In genomic region chr10:26078521-26079142, GRCm38 (mm10) we compare ENCODE assay signal across 9 mouse cellular contexts. TPM values are rescaled to one million over a fixed set of nuclear protein-coding genes. Genes with fewer than 3 reads are reported as not detected.
DNase-seq lines count a peak whose midpoint lies in the region; ATAC-seq and TF ChIP-seq lines count a peak whose summit lies in the region.
"Had no signal": no experiment of that assay in that cellular context is flagged by ENCODE, and none has a peak within 500 bp of the region (broad histone marks: within the 10 kb centered on the region; RNA-seq: fewer than 3 reads in every experiment).

Gene Tmem200a, minus strand, starts transcription at chr10:26079052.

- peak within 1 kb of the TSS; percentile 36 for H3K4me3 ChIP-seq in C2C12 (ENCODE audit: insufficient read depth, poor library complexity, severe bottlenecking)
- H3K4me3 ChIP-seq in forebrain, embryonic 11.5 days (ENCODE audit: low read depth, low read length): peak within 1 kb of the TSS; percentile 59
- H3K4me3 ChIP-seq in liver, embryonic 12.5 days: peak within 1 kb of the TSS; percentile 48
- peak within 1 kb of the TSS; percentile 82 for H3K4me3 ChIP-seq in neural tube, embryonic 13.5 days

- TF ChIP-seq CTCF in C2C12 (IDR thresholded peaks at IDR 0.05; ENCODE audit: control insufficient read depth, insufficient read depth, insufficient read length): peak; percentile 75
- peak; percentile 91 for TF ChIP-seq CTCF in brain, embryonic 14.5 days (IDR thresholded peaks at IDR 0.05; ENCODE audit: borderline replicate concordance, extremely low read depth, insufficient read depth, insufficient read length)

- H3ac ChIP-seq in C2C12 (ENCODE audit: control insufficient read depth, insufficient read length, low read depth): peak within 1 kb of the TSS; percentile 62

- H3K9me3 ChIP-seq in forebrain, embryonic 11.5 days (ENCODE audit: control insufficient read depth, low read length): no peaks in the 10 kb centered on the region
- H3K9me3 ChIP-seq in liver, embryonic 12.5 days (replicated peaks): no peaks in the 10 kb centered on the region
- H3K9me3 ChIP-seq in neural tube, embryonic 13.5 days: no peaks in the 10 kb centered on the region

- peak; percentile 97 for DNase-seq in brain, embryonic 14.5 days (ENCODE audit: low read depth)
- DNase-seq in forebrain, embryonic 11.5 days (ENCODE audit: low spot score): peak; percentile 90
- peak; percentile 18 to 32 for DNase-seq in heart, postnatal 10 days
- peak; percentile 15 to 66 for DNase-seq in kidney, postnatal 36 days
- DNase-seq in thymus, postnatal 14 days: peak; percentile 21

- intact Hi-C loops in heart, postnatal 10 days (cut with DNase I): loop anchor here (5.0 kb wide), 1 partner anchor 396 kb away; no protein-coding TSS in a partner anchor

- H3K79me2 ChIP-seq in C2C12 (ENCODE audit: control insufficient read depth, insufficient read depth): no peaks in the 10 kb centered on the region

- peak; percentile 93 for ATAC-seq in forebrain, embryonic 11.5 days (replicated peaks; ENCODE audit: low FRiP score)
- no peak for ATAC-seq in liver, embryonic 12.5 days
- peak; percentile 93 for ATAC-seq in neural tube, embryonic 13.5 days (ENCODE audit: low read depth)

- H3K4me1 ChIP-seq in forebrain, embryonic 11.5 days (replicated peaks; ENCODE audit: control insufficient read depth, insufficient read depth, low read length): no peaks in the 10 kb centered on the region
- H3K4me1 ChIP-seq in liver, embryonic 12.5 days: no peaks in the 10 kb centered on the region
- peaks cover 17% of the 10 kb centered on the region for H3K4me1 ChIP-seq in neural tube, embryonic 13.5 days (replicated peaks)

- H3K27me3 ChIP-seq in C2C12 (ENCODE audit: control insufficient read depth, insufficient read depth, insufficient read length): no peaks in the 10 kb centered on the region
- H3K27me3 ChIP-seq in forebrain, embryonic 11.5 days (ENCODE audit: control insufficient read depth, insufficient read depth, low read length): peaks cover 4% of the 10 kb centered on the region; the same call in 1 of the 2 replicates
- H3K27me3 ChIP-seq in liver, embryonic 12.5 days (replicated peaks): peaks cover 27% of the 10 kb centered on the region
- H3K27me3 ChIP-seq in neural tube, embryonic 13.5 days: no peaks in the 10 kb centered on the region

- H3K9ac ChIP-seq in forebrain, embryonic 11.5 days (ENCODE audit: low read length): peak within 1 kb of the TSS; percentile 71
- H3K9ac ChIP-seq in liver, embryonic 12.5 days: no peak within 1 kb of the TSS
- peak within 1 kb of the TSS; percentile 93 for H3K9ac ChIP-seq in neural tube, embryonic 13.5 days

- WGBS in forebrain, embryonic 11.5 days: under 1% methylated on average over 46 of the region's 46 CpGs
- 3% methylated on average over 46 of the region's 46 CpGs for WGBS in liver, embryonic 12.5 days (ENCODE audit: insufficient replicate concordance)
- WGBS in neural tube, embryonic 13.5 days: under 1% methylated on average over 46 of the region's 46 CpGs

- H3K27ac ChIP-seq in forebrain, embryonic 11.5 days (ENCODE audit: low read depth, low read length): no peak within 1 kb of the TSS
- no peak within 1 kb of the TSS for H3K27ac ChIP-seq in liver, embryonic 12.5 days
- H3K27ac ChIP-seq in neural tube, embryonic 13.5 days (replicated peaks): peak within 1 kb of the TSS; percentile 68

- TF ChIP-seq POLR2A in brain, embryonic 14.5 days (IDR thresholded peaks at IDR 0.05; ENCODE audit: borderline replicate concordance, extremely low read depth, insufficient read depth, insufficient read length, poor library complexity, severe bottlenecking): 0 out of 2 replicates have a peak, but pooled peaks have one; percentile 6

- H3K36me3 ChIP-seq in C2C12 (ENCODE audit: control insufficient read depth, insufficient read depth): no peaks in the 10 kb centered on the region
- H3K36me3 ChIP-seq in forebrain, embryonic 11.5 days (ENCODE audit: control insufficient read depth, insufficient read depth, low read length): no peaks in the 10 kb centered on the region
- H3K36me3 ChIP-seq in liver, embryonic 12.5 days: no peaks in the 10 kb centered on the region
- no peaks in the 10 kb centered on the region for H3K36me3 ChIP-seq in neural tube, embryonic 13.5 days
- H3K36me3 ChIP-seq: G1E had no signal

- no peaks in the 10 kb centered on the region for H3K79me3 ChIP-seq in C2C12 (ENCODE audit: low read depth)

- H3K4me2 ChIP-seq in forebrain, embryonic 11.5 days (ENCODE audit: low read depth, low read length, severe bottlenecking): peak within 1 kb of the TSS; percentile 93
- H3K4me2 ChIP-seq in liver, embryonic 12.5 days: peak within 1 kb of the TSS; percentile 68
- peak within 1 kb of the TSS; percentile 84 for H3K4me2 ChIP-seq in neural tube, embryonic 13.5 days

TF ChIP-seq in C2C12, 6 proteins besides CTCF, POLR2A, EP300 and RAD21:
- no peak for TF ChIP-seq FOSL1 (IDR thresholded peaks at IDR 0.05; ENCODE audit: insufficient read depth, low read length, poor library complexity, severe bottlenecking)
- TF ChIP-seq MYOD1 (IDR thresholded peaks at IDR 0.05; ENCODE audit: control insufficient read depth, insufficient read length, low read depth): no peak
- no peak for TF ChIP-seq MYOG (IDR thresholded peaks at IDR 0.05; ENCODE audit: control insufficient read depth, extremely low read depth, insufficient read length)
- no peak for TF ChIP-seq MAX (IDR thresholded peaks at IDR 0.05)
- no peak for TF ChIP-seq USF1 (IDR thresholded peaks at IDR 0.05; ENCODE audit: low read depth)
- TF ChIP-seq CEBPB (IDR thresholded peaks at IDR 0.05; ENCODE audit: low read depth): no peak
TF ChIP-seq in C2C12: peak in this region for 0.

RNA-seq across cellular contexts. Expression of gene Tmem200a, which starts in this region (rescaled TPM):
- 1.6 TPM for polyA plus RNA-seq in C2C12 (2012; fragmentation: generic; extraction: Trizol)
- 21.5 and 27.3 TPM in 2 replicates for polyA plus RNA-seq in brain, embryonic 14.5 days (2012; rRNA removed)
- 12.8 and 13.7 TPM in 2 replicates for polyA plus RNA-seq in forebrain, embryonic 11.5 days (2014; fragmentation: Nextera tagmentation; extraction: Ambion mirVana)
- 1 to 10 TPM in 1 of 2 experiments, under 1 TPM in 1; 0.34 to 1.1 TPM for total RNA-seq in heart, postnatal 10 days (2021)
- polyA plus RNA-seq in liver, embryonic 12.5 days (2016; fragmentation: Nextera tagmentation; extraction: Ambion mirVana): 0.97 and 1.3 TPM in 2 replicates
- 19.6 and 23.3 TPM in 2 replicates for polyA plus RNA-seq in neural tube, embryonic 13.5 days (2015; fragmentation: Nextera tagmentation; extraction: Ambion mirVana)
- polyA plus RNA-seq: G1E had no signal

Comparison
In these comparisons a context has a peak if more than half of its experiments do, and no peak if none do; other contexts are left out.
1. DNase-seq: peak in every context shown above with its lines; median percentile 97 in brain, embryonic 14.5 days; 90 in forebrain, embryonic 11.5 days; 40 in kidney, postnatal 36 days; 25 in heart, postnatal 10 days; 21 in thymus, postnatal 14 days.